Mouse (Mus musculus) midbrain, embryonic 10.5 days (tissue): ENCODE measurements around the gene Rcl1. TPM values are rescaled to one million over a fixed set of nuclear protein-coding genes. Genes with fewer than 3 reads are reported as not detected.
A peak's percentile ranks its signal among the peaks of the same experiment; 100 is the strongest.

ENCODE experiments used
- DNase-seq: peaks from one replicate; pipeline ENCODE4 v3.0.0-alpha.2; 2017; ENCODE audit warnings: low spot score
- H3K27ac ChIP-seq: fragments of 300-500 bp; sonication (generic); replicated peaks from 2 replicates; pipeline ENCODE4 v1.5.1; 2016; ENCODE audit warnings: mild to moderate bottlenecking
- H3K27me3 ChIP-seq: fragments of 300-500 bp; sonication (generic); 2 replicates; pipeline ENCODE4 v1.6.1; 2016; ENCODE audit warnings: low read depth, mild to moderate bottlenecking; ENCODE audit not compliant: poor library complexity, severe bottlenecking
- H3K36me3 ChIP-seq: fragments of 300-500 bp; sonication (generic); 2 replicates; pipeline ENCODE4 v1.6.1; 2016; ENCODE audit warnings: mild to moderate bottlenecking, moderate library complexity
- H3K4me1 ChIP-seq: fragments of 300-500 bp; sonication (generic); 2 replicates; pipeline ENCODE4 v1.6.1; 2016
- H3K4me3 ChIP-seq: fragments of 300-500 bp; sonication (generic); 2 replicates; pipeline ENCODE4 v1.5.1; 2016; ENCODE audit warnings: mild to moderate bottlenecking, moderate library complexity
- H3K9me3 ChIP-seq: fragments of 300-500 bp; sonication (generic); replicated peaks from 2 replicates; pipeline ENCODE4 v1.6.1; 2016; ENCODE audit warnings: mild to moderate bottlenecking
- WGBS: fragments of 180-500 bp; shearing (Covaris S2); methylation state at CpG from one replicate; pipeline ENCODE4 v1.1.7; 2016; 5-methylcytosine and 5-hydroxymethylcytosine counted together
- microRNA counts: library from miRNA; unstranded; fragments of <30 nt; microRNA quantifications from one replicate; lab custom pipeline; 2017
- microRNA-seq: library from miRNA; unstranded; fragments of <30 nt; microRNA quantifications from one replicate; pipeline ENCODE4, GENCODE M21; 2017
- polyA plus RNA-seq: library from polyadenylated mRNA; unstranded; fragments of >200 nt; fragmentation: Nextera tagmentation; extraction: Ambion mirVana; gene quantifications from 2 replicates; pipeline ENCODE4 v1.2.1, GENCODE M21; 2016

The Rcl1 gene
- polyA plus RNA-seq, 1 experiment from 2014 or later, result 83.0 TPM

DNA sequence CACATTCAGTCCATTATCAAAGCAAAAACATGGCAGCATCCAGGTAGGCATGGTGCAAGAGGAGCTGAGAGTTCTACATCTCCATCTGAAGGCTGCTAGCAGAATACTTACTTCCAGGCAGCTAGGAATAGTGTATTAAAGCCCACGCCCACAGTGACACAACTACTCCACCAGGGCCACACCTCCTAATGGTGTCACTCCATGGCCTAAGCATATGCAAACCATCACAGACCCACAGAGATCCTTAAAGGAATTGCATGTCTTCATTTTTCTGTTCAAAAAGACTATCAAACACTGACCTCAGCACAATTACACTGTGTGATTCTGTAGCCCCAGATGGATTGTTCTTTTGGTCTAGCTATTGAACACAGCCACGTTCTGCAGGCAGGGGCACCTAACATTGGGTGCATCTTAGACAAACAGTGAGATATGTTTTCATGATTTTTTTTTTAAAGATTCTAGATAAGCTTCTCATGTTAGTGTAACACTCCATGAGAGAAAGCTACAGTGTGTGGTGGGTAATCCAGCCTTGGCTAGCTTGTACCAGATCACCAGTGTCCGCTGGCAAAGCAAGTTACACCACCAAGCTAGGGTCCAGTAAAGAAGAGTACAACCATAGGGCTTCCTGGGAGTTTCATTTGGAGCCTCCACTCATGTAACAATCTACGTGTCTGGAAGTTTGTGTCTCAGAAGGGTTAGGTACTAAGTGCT, 62.8 kb downstream of the Rcl1 start:
- WGBS, result 90% methylated on average over 4 of the region's 4 CpGs
- no peaks in the 10 kb centered on the region for H3K4me1 ChIP-seq
- H3K9me3 ChIP-seq, result no peaks in the 10 kb centered on the region
- no peak overlapping the region for H3K4me3 ChIP-seq
- H3K27ac ChIP-seq, result no peak overlapping the region
- H3K27me3 ChIP-seq, result no peaks in the 10 kb centered on the region
- no peaks in the 10 kb centered on the region for H3K36me3 ChIP-seq
- DNase-seq, result no peak

DNA sequence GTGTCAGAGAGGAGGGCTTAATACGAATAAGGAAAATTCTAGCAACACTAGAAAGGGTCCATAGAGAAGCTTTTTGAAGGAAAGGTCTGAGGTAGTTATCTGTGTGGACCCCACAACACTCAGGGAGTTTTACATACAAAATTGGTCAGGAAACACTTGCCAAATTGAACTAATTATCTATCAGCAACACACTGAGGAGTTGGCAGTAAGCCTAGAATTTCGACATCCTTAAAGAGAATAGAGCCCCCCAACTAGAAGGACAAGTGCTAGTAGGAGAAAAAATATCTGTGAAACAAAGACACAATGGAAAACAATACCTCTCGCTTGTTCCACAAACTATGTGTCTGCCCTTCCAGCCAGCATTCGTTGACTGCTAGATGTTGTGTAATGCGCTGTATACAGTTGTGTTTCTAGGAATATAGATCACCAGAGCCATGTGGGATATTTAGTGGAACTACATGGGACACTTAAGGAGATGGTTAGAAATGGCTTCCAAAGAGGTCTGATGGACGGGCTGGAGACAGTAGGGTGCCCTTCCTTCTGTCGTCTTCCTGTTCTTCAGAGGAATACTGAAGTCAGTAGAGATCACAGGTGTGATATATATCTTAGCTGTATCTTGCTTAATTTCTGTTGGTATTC, 63.5 kb downstream of the Rcl1 start:
- H3K4me1 ChIP-seq, result no peaks in the 10 kb centered on the region
- WGBS, result 90% methylated on average over 7 of the region's 7 CpGs
- H3K27me3 ChIP-seq, result no peaks in the 10 kb centered on the region
- no peaks in the 10 kb centered on the region for H3K9me3 ChIP-seq
- no peak overlapping the region for H3K27ac ChIP-seq
- no peak for DNase-seq
- H3K36me3 ChIP-seq, result no peaks in the 10 kb centered on the region
- H3K4me3 ChIP-seq, result no peak overlapping the region

DNA sequence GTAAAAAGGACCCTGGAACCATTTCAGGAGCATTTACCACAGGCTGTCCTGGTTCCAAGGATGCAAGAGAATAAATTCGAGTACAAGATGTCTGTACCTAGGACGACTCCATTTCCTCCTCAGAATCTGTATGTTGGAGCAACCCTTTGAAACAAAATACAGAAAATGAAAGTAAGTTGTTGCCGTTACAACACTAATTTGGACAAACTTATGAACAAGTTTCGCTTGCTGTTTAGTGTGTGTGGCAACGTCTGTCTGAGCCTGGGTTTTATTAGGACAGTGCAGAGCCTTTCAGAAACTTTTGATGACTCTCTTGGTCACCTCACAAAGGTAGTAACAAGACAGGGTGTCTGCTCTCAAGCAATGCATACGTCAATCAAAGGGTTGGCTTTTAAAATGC, 66.8 kb downstream of the Rcl1 start:
- no peaks in the 10 kb centered on the region for H3K4me1 ChIP-seq
- no peak overlapping the region for H3K27ac ChIP-seq
- no peaks in the 10 kb centered on the region for H3K9me3 ChIP-seq
- H3K27me3 ChIP-seq, result no peaks in the 10 kb centered on the region
- no peak overlapping the region for H3K4me3 ChIP-seq
- 87% methylated on average over 6 of the region's 6 CpGs for WGBS
- DNase-seq, result no peak
- no peaks in the 10 kb centered on the region for H3K36me3 ChIP-seq

DNA sequence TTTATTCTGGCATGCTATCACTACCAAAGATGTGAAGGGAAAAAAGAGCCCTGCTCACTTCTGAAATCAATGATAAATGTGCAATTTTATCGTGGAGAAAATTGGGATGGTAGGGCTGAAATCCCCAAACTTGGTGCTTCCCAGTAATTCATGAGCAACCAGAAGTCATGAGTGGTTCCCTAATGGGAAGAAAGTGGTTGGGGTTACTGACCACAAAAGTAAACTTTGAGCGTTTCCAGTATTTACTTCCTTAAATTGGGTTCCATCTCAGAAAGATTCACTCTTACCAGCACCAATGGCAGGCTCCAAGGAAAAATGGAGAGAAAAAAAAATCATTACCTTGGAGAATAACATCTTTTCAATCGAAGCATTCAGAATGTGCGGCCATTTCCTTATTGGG, 79.2 kb downstream of the Rcl1 start:
- Histone ChIP-seq H3K36me3 (no peaks in the 10 kb centered on the region), H3K27ac (no peak overlapping the region), H3K4me1 (peaks cover 7% of the 10 kb centered on the region), H3K9me3 (no peaks in the 10 kb centered on the region), H3K27me3 (no peaks in the 10 kb centered on the region), H3K4me3 (no peak overlapping the region)
- no peak for DNase-seq
- WGBS, result 89% methylated on average over 4 of the region's 4 CpGs

GRCm38 (mm10) chr19:29182166-29182565, 81.0 kb downstream of the Rcl1 start:
- WGBS, result 89% methylated on average over 5 of the region's 5 CpGs
- no peak for DNase-seq
- peaks cover 15% of the 10 kb centered on the region for H3K4me1 ChIP-seq
- no peak overlapping the region for H3K4me3 ChIP-seq
- no peaks in the 10 kb centered on the region for H3K27me3 ChIP-seq
- H3K36me3 ChIP-seq, result no peaks in the 10 kb centered on the region
- H3K27ac ChIP-seq, result no peak overlapping the region
- H3K9me3 ChIP-seq, result no peaks in the 10 kb centered on the region

DNA sequence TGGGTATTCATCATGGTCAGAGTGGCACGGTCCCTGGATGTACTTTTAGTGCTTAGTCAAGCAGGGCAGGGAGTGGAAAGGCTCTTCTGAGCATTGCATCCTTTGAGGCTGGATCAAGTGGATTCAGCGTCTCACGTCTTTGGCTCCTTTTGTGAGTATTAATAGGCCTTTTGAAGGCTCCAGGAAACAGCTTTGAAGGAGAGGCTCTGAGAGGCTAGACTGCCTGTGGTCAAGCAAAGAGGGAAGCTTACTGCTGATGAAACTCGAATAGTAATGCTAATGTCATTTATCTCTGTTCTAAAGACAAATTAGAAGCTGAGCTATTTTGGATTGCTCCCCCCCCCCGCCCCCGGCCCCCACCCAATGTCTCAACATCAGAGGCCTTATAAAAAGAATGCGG, 83.9 kb downstream of the Rcl1 start:
- Histone ChIP-seq H3K27ac (no peak overlapping the region), H3K4me1 (peaks cover 15% of the 10 kb centered on the region), H3K36me3 (no peaks in the 10 kb centered on the region), H3K27me3 (no peaks in the 10 kb centered on the region), H3K4me3 (no peak overlapping the region), H3K9me3 (no peaks in the 10 kb centered on the region)
- DNase-seq, result no peak
- 26% methylated on average over 7 of the region's 7 CpGs for WGBS

- Histone ChIP-seq H3K9me3 (no peaks in the 10 kb centered on the region), H3K4me3 (no peak overlapping the region), H3K4me1 (peaks cover 15% of the 10 kb centered on the region), H3K36me3 (no peaks in the 10 kb centered on the region), H3K27me3 (no peaks in the 10 kb centered on the region), H3K27ac (no peak overlapping the region)
- 65% methylated on average over 9 of the region's 9 CpGs for WGBS
- DNase-seq, result no peak
These were observed 84.5 kb downstream of the Rcl1 start for GRCm38 (mm10) chr19:29185552-29186232.

DNA sequence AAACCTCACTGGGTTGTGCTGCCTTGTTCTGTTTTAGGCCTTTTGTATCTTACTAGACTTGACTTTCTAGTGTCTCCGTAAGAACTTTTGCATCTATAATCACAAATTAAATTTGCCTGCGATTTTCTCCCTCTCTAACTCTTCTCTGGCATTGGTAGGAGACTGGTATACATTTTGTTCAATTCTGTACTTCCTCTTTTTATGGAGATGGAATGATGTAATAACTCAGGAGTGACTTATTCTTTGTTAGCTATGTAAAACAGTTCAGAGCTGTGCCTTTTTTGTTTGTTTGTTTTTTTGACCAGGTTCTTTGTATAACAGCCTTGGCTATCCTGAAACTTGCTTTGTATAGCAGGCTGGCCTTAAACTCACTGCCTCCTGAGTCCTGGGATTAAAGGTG, 87.7 kb downstream of the Rcl1 start:
- Histone ChIP-seq H3K27ac (no peak overlapping the region), H3K36me3 (no peaks in the 10 kb centered on the region), H3K27me3 (no peaks in the 10 kb centered on the region), H3K4me3 (no peak overlapping the region), H3K9me3 (no peaks in the 10 kb centered on the region), H3K4me1 (peaks cover 15% of the 10 kb centered on the region)
- no peak for DNase-seq
- 93% methylated on average over 2 of the region's 2 CpGs for WGBS

MicroRNA genes within 50 kb of the gene (microRNA counts, 519-probe panel; counts per million panel counts)
- microRNA mmu-miR-101b (lab: Ali Mortazavi, UCI), result 1,301 counts per million, percentile 2 among the panel's probes with 10 or more counts

Small RNAs within 50 kb of the gene (microRNA-seq; reads per million reads assigned to microRNA genes)
- 2,137 reads per million, percentile 83 among the genes with 10 or more reads in this experiment for gene Mir101b

Other genes with a start within 250 kb of the Rcl1 start
- 3.6 and 5.7 TPM in 2 replicates for gene Plpp6, start 137.4 kb upstream of the Rcl1 start, polyA plus RNA-seq
- 0.33 and 0.34 TPM in 2 replicates for gene 4430402I18Rik, start 133.6 kb upstream of the Rcl1 start, polyA plus RNA-seq
- gene Cdc37l1, start 111.0 kb upstream of the Rcl1 start, polyA plus RNA-seq, result 33.8 and 43.2 TPM in 2 replicates
- gene Ak3, start 53.4 kb upstream of the Rcl1 start, polyA plus RNA-seq, result 90.1 and 102 TPM in 2 replicates
- 5.9 and 7.7 TPM in 2 replicates for gene Jak2, start 150.5 kb downstream of the Rcl1 start, polyA plus RNA-seq
- 5.4 and 8.9 TPM in 2 replicates for gene Insl6, start 224.0 kb downstream of the Rcl1 start, polyA plus RNA-seq
- gene Rln1, start 233.3 kb downstream of the Rcl1 start, polyA plus RNA-seq, result 0.57 and 1.3 TPM in 2 replicates